Mouse (Mus musculus) forebrain, embryonic 11.5 days (tissue): ENCODE data around the gene Sapcd1. TPM values are rescaled to one million over a fixed set of nuclear protein-coding genes. Genes with fewer than 3 reads are reported as not detected.
A peak's percentile ranks its signal among the peaks of the same experiment; 100 is the strongest.
"Not testable (repeated sequence)": the region's sequence is repeated elsewhere in the genome, so short reads cannot be mapped to it uniquely, and the experiment has no call there.

Experiments used
- ATAC-seq: fragments of 200-750 bp; cut with Nextera tagmentation; replicated peaks from 2 replicates; pipeline ENCODE4 v1.8.0; 2017; ENCODE audit warnings: moderate TSS enrichment; ENCODE audit not compliant: low FRiP score
- DNase-seq: peaks from one replicate; pipeline ENCODE4 v3.0.0-alpha.2; 2017; ENCODE audit warnings: low spot score
- H3K27ac ChIP-seq: fragments of 300-500 bp; sonication (generic); 2 replicates; pipeline ENCODE4 v1.5.1; 2014; ENCODE audit warnings: low read depth, low read length
- H3K27me3 ChIP-seq: fragments of 300-500 bp; sonication (generic); 2 replicates; pipeline ENCODE4 v1.6.1; 2014; ENCODE audit warnings: mild to moderate bottlenecking, low read length, mixed read lengths; ENCODE audit not compliant: control insufficient read depth, insufficient read depth
- H3K36me3 ChIP-seq: fragments of 300-500 bp; sonication (generic); 2 replicates; pipeline ENCODE4 v1.6.1; 2014; ENCODE audit warnings: mild to moderate bottlenecking, low read length, moderate library complexity, mixed read lengths; ENCODE audit not compliant: control insufficient read depth, insufficient read depth
- H3K4me1 ChIP-seq: fragments of 300-500 bp; sonication (generic); replicated peaks from 2 replicates; pipeline ENCODE4 v1.6.1; 2014; ENCODE audit warnings: low read length, mixed read lengths; ENCODE audit not compliant: control insufficient read depth, insufficient read depth
- H3K4me2 ChIP-seq: fragments of 300-500 bp; sonication (generic); 2 replicates; pipeline ENCODE4 v1.6.1; 2014; ENCODE audit warnings: low read depth, mild to moderate bottlenecking, low read length, moderate library complexity, mixed read lengths; ENCODE audit not compliant: severe bottlenecking
- H3K4me3 ChIP-seq: fragments of 300-500 bp; sonication (generic); 2 replicates; pipeline ENCODE4 v1.5.1; 2014; ENCODE audit warnings: low read depth, low read length
- H3K9ac ChIP-seq: fragments of 300-500 bp; sonication (generic); 2 replicates; pipeline ENCODE4 v1.6.1; 2014; ENCODE audit warnings: low read length
- H3K9me3 ChIP-seq: fragments of 300-500 bp; sonication (generic); 2 replicates; pipeline ENCODE4 v1.6.1; 2016; ENCODE audit warnings: low read length, mixed read lengths; ENCODE audit not compliant: control insufficient read depth
- WGBS: fragments of 180-500 bp; shearing (Covaris S2); extraction: QIAGEN DNeasy Blood & Tissue Kit; methylation state at CpG from one replicate; pipeline ENCODE4 v1.1.7; 2014; 5-methylcytosine and 5-hydroxymethylcytosine counted together
- polyA plus RNA-seq: library from polyadenylated mRNA; unstranded; fragments of >200 nt; fragmentation: Nextera tagmentation; extraction: Ambion mirVana; gene quantifications from 2 replicates; pipeline ENCODE4 v1.2.1, GENCODE M21; 2014

Sapcd1 gene
- polyA plus RNA-seq, 1 experiment from 2014 or later: 4.1 TPM

DNA sequence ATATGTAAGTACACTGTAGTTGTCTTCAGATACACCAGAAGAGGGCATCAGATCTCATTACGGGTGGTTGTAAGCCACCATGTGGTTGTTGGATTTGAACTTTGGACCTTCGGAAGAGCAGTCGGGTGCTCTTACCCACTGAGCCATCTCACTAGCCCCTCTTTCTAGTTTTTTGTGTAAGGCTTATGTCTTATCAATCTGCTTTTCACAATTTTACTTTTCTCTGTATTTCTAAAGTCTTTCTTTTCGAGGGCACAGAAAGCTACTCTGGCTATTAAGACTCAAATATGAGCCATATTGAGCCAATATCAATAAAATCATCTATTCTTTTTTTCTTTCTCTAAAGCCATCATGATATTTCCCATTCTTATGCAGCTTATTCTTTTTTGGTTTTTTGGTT lies 32.6 kb downstream of the Sapcd1 start:
- WGBS: 95% methylated on average over 4 of the region's 4 CpGs
- not testable (repeated sequence) for DNase-seq, H3K4me1 ChIP-seq, H3K36me3 ChIP-seq, ATAC-seq, H3K9ac ChIP-seq, H3K9me3 ChIP-seq, H3K4me2 ChIP-seq, H3K27ac ChIP-seq, H3K4me3 ChIP-seq, H3K27me3 ChIP-seq

DNA sequence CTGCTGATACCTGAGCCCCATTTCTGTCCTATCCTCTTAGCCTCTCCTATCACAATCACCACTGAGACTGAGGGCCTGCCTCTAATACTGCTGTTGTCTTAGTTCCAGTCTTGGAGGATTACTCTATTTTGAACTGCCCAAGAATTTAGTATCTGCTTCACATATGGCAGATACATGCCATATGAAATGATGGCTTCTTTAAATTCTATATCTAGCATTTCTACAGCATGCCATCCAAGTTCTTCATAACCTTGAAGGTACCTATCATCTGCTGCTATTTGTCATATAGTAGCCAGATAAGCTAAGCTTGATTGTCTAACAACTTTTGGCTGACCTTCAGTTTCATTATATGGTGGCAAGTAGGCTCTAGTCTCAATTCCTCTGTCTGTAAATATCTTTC lies 33.1 kb downstream of the Sapcd1 start:
- H3K4me3 ChIP-seq: no peak overlapping the region
- no peaks in the 10 kb centered on the region for H3K9me3 ChIP-seq
- no peak for DNase-seq
- ATAC-seq: no peak
- no peak overlapping the region for H3K4me2 ChIP-seq
- H3K9ac ChIP-seq: no peak overlapping the region
- H3K27ac ChIP-seq: no peak overlapping the region
- peaks cover 5% of the 10 kb centered on the region; the same call in 1 of the 2 replicates for H3K4me1 ChIP-seq
- H3K27me3 ChIP-seq: no peaks in the 10 kb centered on the region
- H3K36me3 ChIP-seq: peaks cover 4% of the 10 kb centered on the region; the same call in 1 of the 2 replicates

DNA sequence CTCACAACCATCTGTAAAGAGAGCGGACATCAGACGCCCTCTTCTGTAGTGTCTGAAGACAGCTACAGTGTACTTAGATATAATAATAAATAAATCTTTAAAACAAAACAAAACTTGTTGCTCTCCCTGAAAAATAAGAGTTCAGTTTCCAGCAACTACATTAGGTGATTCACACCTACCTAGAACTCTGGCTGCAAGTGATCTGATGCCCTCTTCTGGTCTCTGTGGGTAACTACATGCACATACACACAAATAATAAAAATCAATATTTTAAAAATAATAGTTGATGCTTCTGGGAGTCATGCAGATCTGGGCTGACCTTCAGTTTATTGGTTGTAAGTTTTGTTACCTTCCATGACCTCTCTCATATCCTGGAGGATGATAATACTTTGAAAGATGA lies 43.6 kb downstream of the Sapcd1 start:
- Histone ChIP-seq H3K9ac (no peak overlapping the region), H3K4me3 (no peak overlapping the region), H3K36me3 (peaks cover 6% of the 10 kb centered on the region; the same call in 1 of the 2 replicates), H3K27ac (no peak overlapping the region), H3K4me2 (no peak overlapping the region), H3K4me1 (peaks cover 10% of the 10 kb centered on the region; the same call in 1 of the 2 replicates), H3K27me3 (no peaks in the 10 kb centered on the region), H3K9me3 (no peaks in the 10 kb centered on the region)
- DNase-seq (no peak), ATAC-seq (no peak)
- WGBS: 67% methylated on average over 2 of the region's 2 CpGs

DNA sequence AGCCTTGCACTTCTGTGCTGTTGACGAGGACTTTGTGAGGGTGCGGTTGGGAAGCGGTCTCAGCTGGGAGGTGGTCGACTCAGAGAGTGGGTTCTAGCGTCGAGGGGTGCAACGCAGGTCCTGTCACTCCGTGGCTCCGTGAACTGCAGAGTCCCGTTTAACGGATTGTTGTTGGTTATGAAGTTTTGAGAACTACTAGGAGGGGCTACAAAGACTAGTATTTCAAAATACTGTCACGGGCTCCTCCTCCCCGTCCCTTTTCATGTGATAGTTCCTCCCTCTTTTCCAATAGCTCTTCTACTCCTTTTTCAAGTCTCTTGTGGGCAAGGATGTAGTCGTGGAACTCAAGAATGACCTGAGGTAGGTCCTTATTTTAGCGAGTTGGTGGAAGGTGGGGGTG lies 45.5 kb downstream of the Sapcd1 start:
- H3K4me1 ChIP-seq: peaks cover 10% of the 10 kb centered on the region; the same call in 1 of the 2 replicates
- peak overlapping the region; percentile 95 for H3K9ac ChIP-seq
- DNase-seq: no peak
- under 1% methylated on average over 15 of the region's 15 CpGs for WGBS
- H3K27ac ChIP-seq: peak overlapping the region; percentile 97
- peak overlapping the region; percentile 93 for H3K4me3 ChIP-seq
- H3K36me3 ChIP-seq: peaks cover 6% of the 10 kb centered on the region; the same call in 1 of the 2 replicates
- H3K27me3 ChIP-seq: no peaks in the 10 kb centered on the region
- peak overlapping the region; percentile 80 for H3K4me2 ChIP-seq
- ATAC-seq: no peak
- no peaks in the 10 kb centered on the region for H3K9me3 ChIP-seq

DNA sequence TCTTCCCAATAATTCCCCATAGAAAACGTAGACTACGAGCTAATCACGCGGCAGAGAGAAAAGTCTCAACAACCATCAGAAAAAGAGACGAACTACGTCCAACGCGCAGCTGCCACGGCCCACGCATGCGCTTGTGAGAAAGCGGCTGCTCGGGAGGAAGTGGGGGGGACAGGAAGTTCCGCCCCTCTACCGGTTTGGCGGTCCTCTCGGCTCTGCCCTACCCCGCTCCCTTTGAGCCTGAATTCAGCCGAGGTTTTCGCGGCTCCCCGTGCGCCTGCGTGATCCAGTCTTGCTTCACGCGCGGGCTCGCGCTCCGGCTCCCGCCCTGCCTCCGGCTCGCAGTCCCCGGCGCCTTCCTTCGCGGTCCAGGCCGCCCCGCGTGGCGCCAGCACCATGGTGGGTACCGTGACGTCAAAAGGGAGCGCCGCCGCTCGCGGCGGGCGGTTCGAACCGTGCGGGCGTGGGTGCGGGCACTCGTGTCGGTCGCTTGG lies 46.1 kb downstream of the Sapcd1 start, which contains the start of gene Lsm2:
Gene Lsm2, plus strand, starts transcription at position 173 of the 491 bp plus-strand sequence.
- Histone ChIP-seq H3K4me2 (peak within 1 kb of the TSS; percentile 80), H3K36me3 (peaks cover 6% of the 10 kb centered on the region; the same call in 1 of the 2 replicates), H3K27me3 (no peaks in the 10 kb centered on the region), H3K4me1 (peaks cover 10% of the 10 kb centered on the region; the same call in 1 of the 2 replicates), H3K27ac (peak within 1 kb of the TSS; percentile 97), H3K9me3 (no peaks in the 10 kb centered on the region), H3K4me3 (peak within 1 kb of the TSS; percentile 93), H3K9ac (peak within 1 kb of the TSS; percentile 95)
- WGBS: under 1% methylated on average over 58 of the region's 58 CpGs
- ATAC-seq: peak; percentile 93
- peak; percentile 93 for DNase-seq

DNA sequence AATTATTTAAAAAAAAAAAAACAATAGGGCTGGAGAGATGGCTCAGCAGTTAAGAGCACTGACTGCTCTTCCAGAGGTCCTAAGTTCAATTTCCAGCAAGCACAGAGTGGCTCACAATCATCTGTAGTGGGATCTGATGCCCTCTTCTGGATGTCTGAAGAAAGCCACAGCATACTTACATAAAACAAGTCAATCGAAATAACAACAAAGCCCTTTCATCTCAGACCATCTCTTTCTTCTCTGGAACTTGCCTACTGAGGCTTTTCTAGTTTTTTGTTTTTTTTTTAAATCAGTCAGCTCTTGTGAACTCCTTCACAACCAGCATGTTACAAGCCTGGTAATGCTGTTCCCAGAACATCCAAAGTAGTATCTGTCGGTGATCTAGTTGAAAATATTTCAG lies 47.2 kb downstream of the Sapcd1 start:
- DNase-seq (peak; percentile 48), ATAC-seq (no peak)
- peak overlapping the region; percentile 93 for H3K4me3 ChIP-seq
- WGBS: 24% methylated on average over 2 of the region's 2 CpGs
- H3K9me3 ChIP-seq: no peaks in the 10 kb centered on the region
- H3K27me3 ChIP-seq: no peaks in the 10 kb centered on the region
- H3K36me3 ChIP-seq: peaks cover 2% of the 10 kb centered on the region; the same call in 1 of the 2 replicates
- H3K27ac ChIP-seq: no peak overlapping the region
- peaks cover 10% of the 10 kb centered on the region; the same call in 1 of the 2 replicates for H3K4me1 ChIP-seq
- H3K4me2 ChIP-seq: peak overlapping the region; percentile 80
- H3K9ac ChIP-seq: peak overlapping the region; percentile 95

DNA sequence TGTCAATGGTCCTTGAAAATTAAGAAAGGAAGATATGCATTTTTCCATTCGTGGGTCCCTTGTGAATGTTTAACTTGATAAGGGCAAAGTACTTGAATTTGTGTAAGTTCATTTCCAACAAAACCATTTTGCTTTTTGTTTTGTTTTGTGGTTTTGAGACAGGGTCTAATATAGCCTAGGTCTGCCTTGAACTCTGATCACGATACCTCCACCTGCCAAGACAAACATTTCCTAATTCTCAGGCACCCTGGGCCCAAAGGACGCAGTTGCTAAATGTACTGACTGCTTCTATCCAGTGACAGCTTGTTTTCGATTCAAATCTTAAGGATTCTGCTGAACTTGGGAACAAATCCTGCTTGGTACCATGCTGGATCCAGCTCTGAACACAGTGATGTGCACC lies 48.2 kb downstream of the Sapcd1 start:
- no peaks in the 10 kb centered on the region for H3K27me3 ChIP-seq
- H3K36me3 ChIP-seq: no peaks in the 10 kb centered on the region
- H3K9ac ChIP-seq: no peak overlapping the region
- no peak overlapping the region for H3K27ac ChIP-seq
- DNase-seq (no peak), ATAC-seq (no peak)
- H3K4me3 ChIP-seq: no peak overlapping the region
- no peak overlapping the region for H3K4me2 ChIP-seq
- H3K4me1 ChIP-seq: peaks cover 10% of the 10 kb centered on the region; the same call in 1 of the 2 replicates
- 92% methylated on average over 4 of the region's 4 CpGs for WGBS
- H3K9me3 ChIP-seq: no peaks in the 10 kb centered on the region

DNA sequence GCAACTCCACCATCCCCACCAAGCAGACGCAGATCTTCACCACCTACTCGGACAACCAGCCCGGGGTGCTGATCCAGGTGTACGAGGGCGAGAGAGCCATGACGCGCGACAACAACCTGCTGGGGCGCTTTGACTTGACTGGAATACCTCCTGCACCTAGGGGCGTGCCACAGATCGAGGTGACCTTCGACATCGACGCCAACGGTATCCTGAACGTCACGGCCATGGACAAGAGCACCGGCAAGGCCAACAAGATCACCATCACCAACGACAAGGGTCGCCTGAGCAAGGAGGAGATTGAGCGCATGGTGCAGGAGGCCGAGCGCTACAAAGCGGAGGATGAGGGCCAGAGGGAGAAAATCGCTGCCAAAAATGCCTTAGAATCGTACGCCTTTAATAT lies 49.6 kb downstream of the Sapcd1 start:
- Histone ChIP-seq H3K4me3 (no peak overlapping the region), H3K4me1 (peaks cover 10% of the 10 kb centered on the region; the same call in 1 of the 2 replicates), H3K27me3 (no peaks in the 10 kb centered on the region), H3K27ac (no peak overlapping the region), H3K9ac (no peak overlapping the region), H3K36me3 (no peaks in the 10 kb centered on the region), H3K9me3 (no peaks in the 10 kb centered on the region), H3K4me2 (no peak overlapping the region)
- ATAC-seq (no peak), DNase-seq (peak; percentile 44)
- 91% methylated on average over 27 of the region's 27 CpGs for WGBS

DNA sequence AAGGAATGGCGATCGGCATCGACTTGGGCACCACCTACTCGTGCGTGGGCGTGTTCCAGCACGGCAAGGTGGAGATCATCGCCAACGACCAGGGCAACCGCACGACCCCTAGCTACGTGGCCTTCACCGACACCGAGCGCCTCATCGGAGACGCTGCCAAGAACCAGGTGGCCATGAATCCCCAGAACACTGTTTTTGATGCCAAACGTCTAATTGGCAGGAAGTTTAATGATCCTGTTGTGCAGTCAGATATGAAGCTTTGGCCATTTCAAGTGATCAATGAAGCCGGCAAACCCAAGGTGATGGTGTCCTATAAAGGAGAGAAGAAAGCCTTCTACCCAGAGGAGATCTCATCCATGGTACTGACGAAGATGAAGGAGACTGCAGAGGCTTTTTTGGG lies 50.8 kb downstream of the Sapcd1 start:
- Histone ChIP-seq H3K27me3 (no peaks in the 10 kb centered on the region), H3K4me3 (no peak overlapping the region), H3K27ac (no peak overlapping the region), H3K9me3 (no peaks in the 10 kb centered on the region), H3K36me3 (no peaks in the 10 kb centered on the region), H3K9ac (no peak overlapping the region), H3K4me1 (peaks cover 7% of the 10 kb centered on the region), H3K4me2 (no peak overlapping the region)
- DNase-seq (peak; percentile 42), ATAC-seq (no peak)
- WGBS: 95% methylated on average over 20 of the region's 20 CpGs
